In the genomic region with DNA sequence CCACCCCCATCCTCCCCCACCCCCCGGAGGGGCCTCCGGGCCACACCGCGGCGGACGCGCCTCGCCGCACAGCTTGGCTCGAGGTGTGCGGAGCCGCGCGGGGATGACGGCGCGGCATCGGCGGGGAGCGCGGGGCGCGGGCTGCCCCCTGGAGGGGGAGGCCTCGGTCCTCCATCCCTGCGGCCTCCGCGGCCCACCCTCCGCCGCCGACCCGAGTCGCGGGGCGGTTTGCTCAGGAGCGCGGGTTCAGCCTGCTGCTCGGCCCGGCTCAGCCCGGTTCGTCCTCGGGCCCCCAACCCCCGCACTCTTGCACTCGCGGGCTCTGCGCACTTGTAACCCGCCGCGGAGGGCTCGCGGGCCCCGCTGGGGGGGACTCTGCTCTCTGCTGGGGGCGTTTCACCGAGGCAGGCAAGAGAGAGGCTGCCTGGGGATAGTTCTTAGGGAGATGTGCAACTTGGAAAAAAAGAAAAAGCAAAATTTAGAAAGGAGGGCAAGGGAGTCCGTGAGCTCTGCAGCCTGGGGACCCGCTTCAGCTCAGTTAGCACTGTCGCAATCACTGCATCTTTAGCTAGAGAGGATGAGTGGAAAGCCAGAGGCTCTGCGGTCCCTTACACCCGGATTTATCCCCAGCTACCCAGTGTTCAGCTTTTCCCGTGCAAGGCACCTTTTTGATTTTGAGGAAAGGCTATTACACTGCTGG, we compare ENCODE assay signal across 8 mouse cellular contexts. TPM values are rescaled to one million over a fixed set of nuclear protein-coding genes. Genes with fewer than 3 reads are reported as not detected.
DNase-seq lines count a peak whose midpoint lies in the region; ATAC-seq and TF ChIP-seq lines count a peak whose summit lies in the region.

No protein-coding gene starts in this region.

- H3K36me3 ChIP-seq in lung, embryonic 14.5 days (ENCODE audit: insufficient read depth) = no peaks in the 10 kb centered on the region
- H3K36me3 ChIP-seq in heart, embryonic 16.5 days (ENCODE audit: control insufficient read depth, insufficient read depth) = no peaks in the 10 kb centered on the region
- H3K36me3 ChIP-seq in liver, embryonic 16.5 days (ENCODE audit: control insufficient read depth, insufficient read depth) = no peaks in the 10 kb centered on the region

- TF ChIP-seq CTCF in lung, embryonic 14.5 days (IDR thresholded peaks at IDR 0.05; ENCODE audit: low read depth) = no peak

- H3K9ac ChIP-seq in lung, embryonic 14.5 days = peak overlapping the region; percentile 29; the same call in 1 of the 2 replicates
- H3K9ac ChIP-seq in heart, embryonic 16.5 days (ENCODE audit: low read length) = peak overlapping the region; percentile 18; the same call in 1 of the 2 replicates
- H3K9ac ChIP-seq in liver, embryonic 16.5 days (ENCODE audit: low read depth, low read length) = no peak overlapping the region

- peaks cover 52% of the 10 kb centered on the region for H3K27me3 ChIP-seq in lung, embryonic 14.5 days (ENCODE audit: insufficient read depth, low read length)
- peaks cover 52% of the 10 kb centered on the region for H3K27me3 ChIP-seq in heart, embryonic 16.5 days (ENCODE audit: control insufficient read depth, insufficient read depth, low read length)
- peaks cover 50% of the 10 kb centered on the region for H3K27me3 ChIP-seq in liver, embryonic 16.5 days (ENCODE audit: control insufficient read depth, insufficient read depth, low read depth, low read length)

- WGBS in lung, embryonic 14.5 days = 1% methylated on average over 53 of the region's 59 CpGs
- WGBS in heart, embryonic 16.5 days = 1% methylated on average over 51 of the region's 59 CpGs
- under 1% methylated on average over 52 of the region's 59 CpGs for WGBS in liver, embryonic 16.5 days (ENCODE audit: insufficient replicate concordance)

- peak; percentile 44 to 78 for DNase-seq in adrenal gland, adult (ENCODE audit: inconsistent age in 2 of 2, low spot score in 1 of 2)
- DNase-seq in adrenal gland, adult 8-10 months = no peak
- DNase-seq in lung, embryonic 14.5 days = peak; percentile 13
- no peak for DNase-seq in lung, postnatal 14 days

- no peaks in the 10 kb centered on the region for H3K4me1 ChIP-seq in lung, embryonic 14.5 days (ENCODE audit: insufficient read depth)
- H3K4me1 ChIP-seq in heart, embryonic 16.5 days (ENCODE audit: control insufficient read depth, insufficient read depth, low read length) = peaks cover 11% of the 10 kb centered on the region; the same call in 1 of the 2 replicates
- no peaks in the 10 kb centered on the region; the same call in none of the 2 replicates for H3K4me1 ChIP-seq in liver, embryonic 16.5 days (ENCODE audit: control insufficient read depth, low read depth, low read length)

- peak overlapping the region; percentile 81 for H3K4me2 ChIP-seq in lung, embryonic 14.5 days
- peak overlapping the region; percentile 79 for H3K4me2 ChIP-seq in heart, embryonic 16.5 days (ENCODE audit: low read depth, low read length)
- peak overlapping the region; percentile 50 for H3K4me2 ChIP-seq in liver, embryonic 16.5 days (ENCODE audit: low read depth, low read length)

- ATAC-seq in lung, embryonic 14.5 days (ENCODE audit: insufficient read depth) = no peak; the same call in 1 of the 2 replicates
- no peak for ATAC-seq in heart, embryonic 16.5 days (replicated peaks; ENCODE audit: extremely low read depth, insufficient read depth, low FRiP score)
- ATAC-seq in liver, embryonic 16.5 days (ENCODE audit: low read depth) = no peak
- ATAC-seq in monocyte, adult 5-6 weeks (replicated peaks; ENCODE audit: insufficient number of reproducible peaks, low FRiP score, low TSS enrichment, poor library complexity, severe bottlenecking) = no peak
- ATAC-seq in megakaryocyte, adult 5-6 weeks (ENCODE audit: poor library complexity, severe bottlenecking) = no peak

- peaks cover 11% of the 10 kb centered on the region; the same call in 1 of the 2 replicates for H3K9me3 ChIP-seq in lung, embryonic 14.5 days (ENCODE audit: low read depth, low read length)
- peaks cover 10% of the 10 kb centered on the region for H3K9me3 ChIP-seq in heart, embryonic 16.5 days (replicated peaks; ENCODE audit: control insufficient read depth, low read length)
- H3K9me3 ChIP-seq in liver, embryonic 16.5 days (replicated peaks; ENCODE audit: control insufficient read depth, low read length) = peaks cover 2% of the 10 kb centered on the region; the same call in 1 of the 2 replicates

- H3K4me3 ChIP-seq in lung, embryonic 14.5 days (ENCODE audit: low read depth, low read length) = peak overlapping the region; percentile 45
- peak overlapping the region; percentile 50 for H3K4me3 ChIP-seq in heart, embryonic 16.5 days (ENCODE audit: low read length)
- peak overlapping the region; percentile 46 for H3K4me3 ChIP-seq in liver, embryonic 16.5 days (ENCODE audit: low read depth, low read length)

- no peak overlapping the region for H3K27ac ChIP-seq in lung, embryonic 14.5 days (ENCODE audit: low read depth)
- H3K27ac ChIP-seq in heart, embryonic 16.5 days (ENCODE audit: low read length) = no peak overlapping the region
- H3K27ac ChIP-seq in liver, embryonic 16.5 days (ENCODE audit: low read length) = no peak overlapping the region

RNA-seq across cellular contexts. Expression of gene Trank1, which starts 1.1 kb away (rescaled TPM):
- 100 to 1,000 TPM in 2 of 4 experiments, 10 to 100 TPM in 2; 44.9 to 312 (median 173) TPM for total RNA-seq in adrenal gland, adult 8-10 months (2022)
- 0.12 and 0.34 TPM in 2 replicates for polyA plus RNA-seq in lung, embryonic 14.5 days (2014; fragmentation: Nextera tagmentation; extraction: Ambion mirVana)
- 0.07 TPM in 1 of 2 replicates, not detected in the other for polyA plus RNA-seq in heart, embryonic 16.5 days (2015; fragmentation: Nextera tagmentation; extraction: Ambion mirVana)
- polyA plus RNA-seq in liver, embryonic 16.5 days (2015; fragmentation: Nextera tagmentation; extraction: Ambion mirVana) = 0.02 TPM in 1 of 2 replicates, not detected in the other
- total RNA-seq in monocyte, adult 5-6 weeks (2017) = 0.10 to 0.19 TPM in 2 of 3 replicates, not detected in the other
- 0.07 TPM in 1 of 2 replicates, not detected in the other for total RNA-seq in megakaryocyte, adult 5-6 weeks (2015)
- 0.15 TPM in 1 of 2 replicates, not detected in the other for total RNA-seq in megakaryocyte, adult 5-6 weeks (2017)

RNA-seq across cellular contexts. Expression of gene Epm2aip1, which starts 40.9 kb away (rescaled TPM):
- 10 to 100 TPM; 53.3 to 64.1 (median 57.7) TPM for total RNA-seq in adrenal gland, adult 8-10 months (2022)
- polyA plus RNA-seq in lung, embryonic 14.5 days (2014; fragmentation: Nextera tagmentation; extraction: Ambion mirVana) = 36.0 and 37.3 TPM in 2 replicates
- 18.9 and 21.5 TPM in 2 replicates for polyA plus RNA-seq in heart, embryonic 16.5 days (2015; fragmentation: Nextera tagmentation; extraction: Ambion mirVana)
- polyA plus RNA-seq in liver, embryonic 16.5 days (2015; fragmentation: Nextera tagmentation; extraction: Ambion mirVana) = 8.2 and 9.0 TPM in 2 replicates
- 12.3 to 26.9 TPM (median 13.0 TPM) in 3 replicates for total RNA-seq in monocyte, adult 5-6 weeks (2017)
- total RNA-seq in megakaryocyte, adult 5-6 weeks (2015) = 13.7 and 15.3 TPM in 2 replicates
- 12.2 and 16.1 TPM in 2 replicates for total RNA-seq in megakaryocyte, adult 5-6 weeks (2017)

RNA-seq across cellular contexts. Expression of gene Mlh1, which starts 41.0 kb away (rescaled TPM):
- 10 to 100 TPM; 14.7 to 31.2 (median 24.7) TPM for total RNA-seq in adrenal gland, adult 8-10 months (2022)
- 36.1 and 39.2 TPM in 2 replicates for polyA plus RNA-seq in lung, embryonic 14.5 days (2014; fragmentation: Nextera tagmentation; extraction: Ambion mirVana)
- polyA plus RNA-seq in heart, embryonic 16.5 days (2015; fragmentation: Nextera tagmentation; extraction: Ambion mirVana) = 34.5 and 34.6 TPM in 2 replicates
- polyA plus RNA-seq in liver, embryonic 16.5 days (2015; fragmentation: Nextera tagmentation; extraction: Ambion mirVana) = 19.1 and 21.2 TPM in 2 replicates
- 19.3 to 59.3 TPM (median 34.8 TPM) in 3 replicates for total RNA-seq in monocyte, adult 5-6 weeks (2017)
- total RNA-seq in megakaryocyte, adult 5-6 weeks (2015) = 22.4 and 30.9 TPM in 2 replicates
- total RNA-seq in megakaryocyte, adult 5-6 weeks (2017) = 27.3 and 38.4 TPM in 2 replicates

Comparison
In these comparisons a context has a peak if more than half of its experiments do, and no peak if none do; other contexts are left out.
1. DNase-seq: peak in adrenal gland, adult (2 of 2) and lung, embryonic 14.5 days (single experiment); none in adrenal gland, adult 8-10 months (single experiment) and lung, postnatal 14 days (single experiment).
2. RNA of gene Trank1, which starts 1.1 kb away (total RNA-seq): 44.9 to 312 TPM in adrenal gland, adult 8-10 months; 0.10 to 0.19 TPM in monocyte, adult 5-6 weeks and 0.07 to 0.15 TPM in megakaryocyte, adult 5-6 weeks; every median in the first group is over 10 times any median in the second.
3. Peak in every context shown above with its lines, with median percentiles within 50 percentile points of each other: H3K4me2 ChIP-seq and H3K4me3 ChIP-seq.